Mouse (Mus musculus): ENCODE measurements around the gene Gm45194.

GRCm38 (mm10) chrX:111999661-112000060 is 108.5 kb downstream of the Gm45194 start:
- no peak for TF ChIP-seq EP300 (IDR thresholded peaks at IDR 0.05; ENCODE audit: low read depth)
- no peak for TF ChIP-seq CTCF (IDR thresholded peaks at IDR 0.05; ENCODE audit: low read depth)

Data from heart, postnatal 0 days (tissue).